Mouse (Mus musculus): ENCODE data around the gene Tbkbp1. TPM values are rescaled to one million over a fixed set of nuclear protein-coding genes. Genes with fewer than 3 reads are reported as not detected.

The Tbkbp1 gene
- total and polyA plus RNA-seq, 3 experiments: 0.44 to 5.7 (median 3.1) TPM

GRCm38 (mm10) chr11:97124266-97125036 lies 26.8 kb downstream of the Tbkbp1 start:
- Histone ChIP-seq H3K9me3 (replicated peaks; ENCODE audit: low read length) (no peaks in the 10 kb centered on the region), H3K9ac (ENCODE audit: insufficient read depth, low read depth) (no peak overlapping the region), H3K27me3 (replicated peaks) (no peaks in the 10 kb centered on the region), H3K36me3 (replicated peaks in 1 of 2; ENCODE audit: control insufficient read depth in 1 of 2, insufficient read depth in 1 of 2, low read length in 1 of 2) (no peaks in the 10 kb centered on the region), H3K27ac (ENCODE audit: insufficient read depth, low read depth) (no peak overlapping the region), H3K4me2 (ENCODE audit: insufficient read depth, low read depth, poor library complexity, severe bottlenecking) (no peak overlapping the region), H3K4me1 (ENCODE audit: control insufficient read depth in 1 of 2, insufficient read depth in 2 of 2) (peaks cover 37 to 93% of the 10 kb centered on the region in 2 experiments), H3K79me2 (replicated peaks; ENCODE audit: control insufficient read depth, extremely low read depth, insufficient read depth, poor library complexity, severe bottlenecking) (no peaks in the 10 kb centered on the region), H3K4me3 (replicated peaks in 1 of 3; ENCODE audit: low read depth in 2 of 3, low read length in 2 of 3, poor library complexity in 1 of 3) (no peak overlapping the region)
- DNase-seq (ENCODE audit: extremely low read depth): no peak
- in situ Hi-C loops (cut with MboI; ENCODE audit: low pct_ligation_motif_present, low pct_unique_long_range_greater_than_20kb, low sequenced_read_pairs) (no loop called here), dilution Hi-C loops (cut with MboI; ENCODE audit: extremely low pct_ligation_motif_present, extremely low pct_unique_long_range_greater_than_20kb, low sequenced_read_pairs) (no loop called here)
- 0 out of 2 replicates have a peak, but pooled peaks have one; percentile 55 for TF ChIP-seq ZMIZ1 (IDR thresholded peaks at IDR 0.05; ENCODE audit: low read depth, low read length)
- TF ChIP-seq ETS1 (conservative IDR thresholded peaks at IDR 0.05; ENCODE audit: low read depth, low read length): no peak
- TF ChIP-seq TBP (conservative IDR thresholded peaks at IDR 0.05; ENCODE audit: low read depth, low read length): peak; percentile 71; the same call in 1 of the 2 replicates
- 0 out of 2 replicates have a peak, but pooled peaks have one; percentile 18 for TF ChIP-seq POLR2A (IDR thresholded peaks at IDR 0.05; ENCODE audit: low read depth, low read length)

- in situ Hi-C loops (cut with MboI; ENCODE audit: low pct_ligation_motif_present, low pct_unique_long_range_greater_than_20kb, low sequenced_read_pairs): no loop called here
- no peaks in the 10 kb centered on the region for H3K27me3 ChIP-seq (replicated peaks)
- no peaks in the 10 kb centered on the region for H3K36me3 ChIP-seq (replicated peaks in 1 of 2; ENCODE audit: control insufficient read depth in 1 of 2, insufficient read depth in 1 of 2, low read length in 1 of 2)
- H3K4me3 ChIP-seq (replicated peaks in 1 of 3; ENCODE audit: low read depth in 2 of 3, low read length in 2 of 3, poor library complexity in 1 of 3): no peak overlapping the region
- peak overlapping the region; percentile 17; the same call in 1 of the 2 replicates for H3K4me2 ChIP-seq (ENCODE audit: insufficient read depth, low read depth, poor library complexity, severe bottlenecking)
- H3K4me1 ChIP-seq (ENCODE audit: control insufficient read depth in 1 of 2, insufficient read depth in 2 of 2): peaks cover 36 to 91% of the 10 kb centered on the region in 2 experiments
- DNase-seq (ENCODE audit: extremely low read depth): peak; percentile 82
- peak overlapping the region; percentile 4; the same call in 1 of the 2 replicates for H3K9ac ChIP-seq (ENCODE audit: insufficient read depth, low read depth)
- H3K27ac ChIP-seq (ENCODE audit: insufficient read depth, low read depth): no peak overlapping the region
- dilution Hi-C loops (cut with MboI; ENCODE audit: extremely low pct_ligation_motif_present, extremely low pct_unique_long_range_greater_than_20kb, low sequenced_read_pairs): no loop called here
- H3K9me3 ChIP-seq (replicated peaks; ENCODE audit: low read length): no peaks in the 10 kb centered on the region
- no peaks in the 10 kb centered on the region for H3K79me2 ChIP-seq (replicated peaks; ENCODE audit: control insufficient read depth, extremely low read depth, insufficient read depth, poor library complexity, severe bottlenecking)
- TF ChIP-seq IRF4 (IDR thresholded peaks at IDR 0.05; ENCODE audit: low read depth, low read length): peak; percentile 70
- TF ChIP-seq ELF1 (IDR thresholded peaks at IDR 0.05; ENCODE audit: low read depth, low read length): peak; percentile 67
- TF ChIP-seq EP300 (IDR thresholded peaks at IDR 0.05; ENCODE audit: low read length): no peak
- no peak for TF ChIP-seq SIN3A (IDR thresholded peaks at IDR 0.05; ENCODE audit: low read length)
- no peak for TF ChIP-seq USF1 (IDR thresholded peaks at IDR 0.05; ENCODE audit: low read depth, low read length)
- peak; percentile 69 for TF ChIP-seq SMC3 (IDR thresholded peaks at IDR 0.05; ENCODE audit: low read depth, low read length)
- TF ChIP-seq NRF1 (IDR thresholded peaks at IDR 0.05; ENCODE audit: low read depth, low read length): no peak
- TF ChIP-seq POLR2A (IDR thresholded peaks at IDR 0.05; ENCODE audit: low read depth, low read length): no peak
- TF ChIP-seq MAX (IDR thresholded peaks at IDR 0.05; ENCODE audit: low read length): no peak
- no peak for TF ChIP-seq USF2 (conservative IDR thresholded peaks at IDR 0.05; ENCODE audit: low read depth, low read length)
- no peak for TF ChIP-seq ZNF384 (IDR thresholded peaks at IDR 0.05; ENCODE audit: low read depth, low read length)
- no peak for TF ChIP-seq E2F4 (IDR thresholded peaks at IDR 0.05; ENCODE audit: insufficient replicate concordance, low read depth, low read length)
- peak; percentile 42; the same call in 1 of the 2 replicates for TF ChIP-seq RCOR1 (conservative IDR thresholded peaks at IDR 0.05; ENCODE audit: low read depth, low read length)
- TF ChIP-seq ETS1 (conservative IDR thresholded peaks at IDR 0.05; ENCODE audit: low read depth, low read length): no peak; the same call in 1 of the 2 replicates
- TF ChIP-seq TBP (conservative IDR thresholded peaks at IDR 0.05; ENCODE audit: low read depth, low read length): no peak
- TF ChIP-seq ZC3H11A (IDR thresholded peaks at IDR 0.05; ENCODE audit: low read depth, low read length): no peak; the same call in 1 of the 2 replicates
- no peak for TF ChIP-seq CHD2 (IDR thresholded peaks at IDR 0.05; ENCODE audit: low read length)
- TF ChIP-seq MXI1 (IDR thresholded peaks at IDR 0.05; ENCODE audit: low read depth, low read length): no peak
- TF ChIP-seq ZKSCAN1 (IDR thresholded peaks at IDR 0.05; ENCODE audit: borderline replicate concordance, low read depth, low read length): peak; percentile 54; the same call in 1 of the 2 replicates
- TF ChIP-seq MAFK (IDR thresholded peaks at IDR 0.05; ENCODE audit: insufficient replicate concordance, low read length): no peak
- TF ChIP-seq RAD21 (IDR thresholded peaks at IDR 0.05; ENCODE audit: low read depth, low read length): peak; percentile 71
- TF ChIP-seq MYC (IDR thresholded peaks at IDR 0.05; ENCODE audit: low read depth, low read length): peak; percentile 58; the same call in 1 of the 2 replicates
- TF ChIP-seq JUND (conservative IDR thresholded peaks at IDR 0.05; ENCODE audit: low read depth, low read length): no peak
- TF ChIP-seq KAT2A (IDR thresholded peaks at IDR 0.05; ENCODE audit: insufficient replicate concordance, low read length): no peak
- peak; percentile 80 to 85 for TF ChIP-seq CTCF (conservative IDR thresholded peaks at IDR 0.05 in 1 of 2, IDR thresholded peaks at IDR 0.05 in 1 of 2; ENCODE audit: low read depth in 2 of 2, low read length in 2 of 2)
- no peak for TF ChIP-seq CHD1 (IDR thresholded peaks at IDR 0.05; ENCODE audit: low read depth, low read length)
- peak; percentile 53 for TF ChIP-seq HCFC1 (IDR thresholded peaks at IDR 0.05; ENCODE audit: low read depth, low read length)
- TF ChIP-seq BHLHE40 (IDR thresholded peaks at IDR 0.05; ENCODE audit: low read depth, low read length): peak; percentile 32; the same call in 1 of the 2 replicates
- TF ChIP-seq UBTF (IDR thresholded peaks at IDR 0.05; ENCODE audit: low read depth, low read length): no peak
Observed at GRCm38 (mm10) chr11:97123282-97123890, 27.9 kb downstream of the Tbkbp1 start.

Measured in CH12.LX (cell line).